Mouse (Mus musculus) embryonic fibroblast, embryonic 13.5 days (primary cell): ENCODE data around the gene Fryl.

Experiments used
- CTCF ChIP-seq: IDR thresholded peaks from 2 replicates; pipeline ENCODE4 v1.5.1; 2011; ENCODE audit warnings: mild to moderate bottlenecking, control low read depth, low read length, moderate library complexity, borderline replicate concordance; ENCODE audit not compliant: insufficient read depth
- POLR2A ChIP-seq: IDR thresholded peaks from 2 replicates; pipeline ENCODE4 v1.6.1; 2011; ENCODE audit warnings: low read depth, mild to moderate bottlenecking, control low read depth, low read length, moderate library complexity

DNA sequence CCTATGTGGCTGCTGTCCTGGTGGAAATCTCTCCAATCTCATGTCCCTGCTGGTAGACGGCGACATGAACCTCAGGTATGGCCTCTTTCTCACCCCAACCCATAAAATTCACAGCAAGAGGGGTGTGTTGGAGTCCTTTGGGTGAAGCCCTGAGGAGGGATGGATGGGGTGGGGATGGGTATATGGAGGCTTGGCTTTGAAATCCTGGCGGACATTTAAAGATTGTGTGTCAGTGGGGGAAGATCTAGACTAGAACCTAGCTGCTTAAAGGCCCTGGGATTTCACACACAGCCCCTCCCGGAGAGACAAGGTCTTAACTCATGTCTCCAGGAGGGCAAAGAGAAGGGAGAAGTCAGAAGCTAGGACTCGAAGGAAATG is 248.8 kb downstream of the Fryl start:
- TF ChIP-seq POLR2A (no peak), CTCF (no peak)
